Mouse (Mus musculus): ENCODE measurements around the gene Rgp1. TPM values are rescaled to one million over a fixed set of nuclear protein-coding genes. Genes with fewer than 3 reads are reported as not detected.
"Not testable (repeated sequence)": the region's sequence is repeated elsewhere in the genome, so short reads cannot be mapped to it uniquely, and the experiment has no call there.

Rgp1 gene
- total RNA-seq (2021) = 10 to 100 TPM; 20.0 to 24.3 TPM
- long read RNA-seq, experiment 1, partial matches to known transcripts = 0 of 3 reads
- long read RNA-seq, experiment 1, other reads (novel, unspliced or antisense) = 3 of 3 reads
- long read RNA-seq, experiment 2 = 0 reads

DNA sequence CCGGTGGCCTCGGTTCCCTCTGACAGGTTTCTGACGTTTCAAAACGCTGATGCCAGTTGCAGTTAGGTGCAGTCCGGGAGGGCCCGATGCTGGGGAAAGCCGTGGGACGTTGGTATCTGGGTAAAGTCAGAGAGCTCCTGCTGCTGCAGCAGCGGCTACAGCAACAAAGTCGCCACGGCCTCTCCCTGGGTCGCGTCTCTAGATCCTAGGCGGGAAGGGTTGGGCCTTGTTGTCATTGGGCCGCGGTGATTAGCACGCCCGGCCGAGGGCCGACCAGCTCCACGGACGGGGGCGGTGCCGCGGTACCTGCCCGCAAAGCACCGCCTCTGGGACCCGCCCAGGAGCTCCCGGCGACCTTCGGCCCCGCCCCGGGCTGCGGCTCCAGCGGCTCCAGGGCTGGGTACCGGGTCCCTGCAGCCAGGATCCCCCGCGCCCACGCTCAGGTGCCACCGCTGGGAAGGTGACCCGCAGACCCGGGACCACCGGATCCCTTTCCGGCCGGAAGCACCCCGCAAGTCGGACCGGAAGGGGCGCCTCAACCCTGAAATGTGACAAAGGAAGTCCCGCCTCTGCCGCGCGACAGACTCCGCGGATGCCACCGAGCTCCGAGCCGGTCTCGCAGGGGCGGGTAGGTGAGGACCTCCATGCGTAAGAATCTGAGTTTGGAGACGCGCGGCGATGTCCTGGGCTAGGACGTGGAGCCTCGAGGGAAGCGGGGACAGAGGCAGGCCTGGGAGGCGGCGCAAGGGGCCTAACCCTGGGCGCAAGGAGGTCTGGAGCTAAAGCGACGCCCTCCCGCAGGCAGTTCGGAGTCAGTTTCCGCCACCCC, at the start of gene Rgp1, which contains the start of gene Gba2:
TSS of gene Rgp1 (plus strand) at position 340 of the 829 bp plus-strand sequence.
TSS of gene Gba2 (minus strand) at position 498 of the 829 bp plus-strand sequence.
- intact Hi-C loops (cut with DNase I) = loop anchor here (2.0 to 5.0 kb wide), 3 partner anchors 16 to 136 kb away; partner anchors contain the start of genes Creb3, Fam221b, Tesk1 and Tln1
- H3K27ac ChIP-seq = peak within 1 kb of the TSS; percentile 98
- no peak; the same call in 1 of the 2 replicates for TF ChIP-seq CTCF (IDR thresholded peaks at IDR 0.05)
- DNase-seq = peak; percentile 94
- H3K4me3 ChIP-seq = peak within 1 kb of the TSS; percentile 96

DNA sequence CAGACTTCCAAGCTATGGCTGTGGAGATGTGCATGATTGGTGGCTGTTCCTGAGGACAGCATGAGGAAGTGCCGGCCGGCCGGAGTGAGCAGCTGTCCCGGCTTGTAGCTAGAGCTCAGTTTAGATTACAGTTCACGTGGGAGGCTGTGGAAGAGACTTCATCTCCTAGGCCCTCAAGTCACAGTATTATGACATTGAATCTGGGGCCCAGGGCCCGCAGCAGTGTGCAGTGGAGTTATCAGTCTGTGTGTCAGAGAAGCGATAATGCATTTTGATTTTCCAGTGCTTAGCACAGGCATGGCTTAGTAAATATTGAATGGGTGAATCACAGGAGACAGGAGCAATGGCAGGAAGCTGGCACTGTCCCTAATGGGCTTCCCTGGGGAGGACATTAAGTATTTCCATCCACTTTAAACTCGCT, 48.4 kb upstream of the Rgp1 start:
- intact Hi-C loops (cut with DNase I) = no loop called here
- TF ChIP-seq CTCF (IDR thresholded peaks at IDR 0.05) = no peak
- peak; percentile 64 for DNase-seq
- H3K4me3 ChIP-seq = no peak overlapping the region
- peak overlapping the region; percentile 85 for H3K27ac ChIP-seq

DNA sequence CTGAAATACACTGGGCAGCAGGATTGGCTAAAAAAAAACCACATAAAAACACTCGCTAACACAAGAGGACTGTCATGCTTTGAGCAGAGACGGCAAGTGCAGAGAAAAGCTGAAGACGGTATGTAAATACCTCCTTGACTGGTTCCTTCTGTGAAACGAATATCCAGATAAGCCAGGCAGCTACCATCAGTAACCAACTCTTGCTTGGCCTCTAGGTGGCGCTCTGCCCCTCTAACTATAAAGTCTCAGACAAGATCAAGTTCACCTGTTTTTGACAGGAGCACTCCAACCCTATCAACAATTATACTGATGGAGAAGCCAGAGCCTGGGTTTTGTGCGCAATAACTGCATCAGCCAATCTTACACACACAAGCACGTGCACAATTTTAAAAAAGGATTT, 47.9 kb upstream of the Rgp1 start:
- intact Hi-C loops (cut with DNase I) = no loop called here
- H3K4me3 ChIP-seq = no peak overlapping the region; the same call in 1 of the 2 replicates
- peak; percentile 86 for DNase-seq
- peak; percentile 89 for TF ChIP-seq CTCF (IDR thresholded peaks at IDR 0.05)
- H3K27ac ChIP-seq = peak overlapping the region; percentile 85

DNA sequence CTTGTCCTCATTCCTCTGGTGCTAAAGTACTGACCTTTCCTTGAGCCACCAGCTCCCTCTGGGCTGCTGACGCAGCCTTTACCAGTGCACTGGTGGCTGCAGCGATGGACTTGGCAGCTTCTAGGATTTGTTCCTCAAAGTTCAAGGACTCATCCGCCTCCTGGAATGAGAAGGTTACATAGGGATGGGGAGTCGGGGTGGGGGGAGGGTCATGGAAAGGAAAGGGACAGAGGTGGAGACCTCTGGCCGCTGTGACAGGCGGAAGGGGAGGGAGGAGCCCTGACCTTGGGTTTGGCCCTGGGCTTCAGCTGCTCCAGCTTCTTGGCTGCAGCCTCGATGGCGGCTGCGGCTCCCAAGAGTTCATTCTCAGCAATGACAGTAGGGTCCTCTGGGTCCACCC, 45.2 kb upstream of the Rgp1 start:
- peak; percentile 43 for DNase-seq
- intact Hi-C loops (cut with DNase I) = no loop called here
- Histone ChIP-seq H3K27ac (peak overlapping the region; percentile 85), H3K4me3 (peak overlapping the region; percentile 52; the same call in 1 of the 2 replicates)
- no peak for TF ChIP-seq CTCF (IDR thresholded peaks at IDR 0.05)

DNA sequence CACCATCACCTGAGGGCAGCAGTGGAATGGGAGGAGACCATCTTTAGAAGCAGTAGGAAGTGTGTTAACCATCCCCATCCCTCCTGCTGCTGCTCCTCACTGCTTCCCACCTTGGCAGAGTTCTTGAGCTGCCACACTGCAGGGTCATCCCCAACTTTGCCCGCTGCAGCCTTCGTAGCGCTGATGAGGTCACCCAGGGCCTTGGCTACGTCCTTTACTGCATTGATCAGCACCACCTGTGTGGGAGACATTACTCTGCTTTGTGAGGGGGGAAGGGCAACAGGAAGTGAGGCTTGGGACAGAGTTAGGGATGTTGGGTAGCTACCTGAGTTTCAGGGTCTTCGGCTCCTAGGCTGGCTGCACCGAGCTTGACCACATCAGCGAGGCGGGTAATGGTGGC, 42.9 kb upstream of the Rgp1 start:
- peak; percentile 16 for DNase-seq
- intact Hi-C loops (cut with DNase I) = no loop called here
- Histone ChIP-seq H3K4me3 (no peak overlapping the region), H3K27ac (no peak overlapping the region)
- no peak for TF ChIP-seq CTCF (IDR thresholded peaks at IDR 0.05)

DNA sequence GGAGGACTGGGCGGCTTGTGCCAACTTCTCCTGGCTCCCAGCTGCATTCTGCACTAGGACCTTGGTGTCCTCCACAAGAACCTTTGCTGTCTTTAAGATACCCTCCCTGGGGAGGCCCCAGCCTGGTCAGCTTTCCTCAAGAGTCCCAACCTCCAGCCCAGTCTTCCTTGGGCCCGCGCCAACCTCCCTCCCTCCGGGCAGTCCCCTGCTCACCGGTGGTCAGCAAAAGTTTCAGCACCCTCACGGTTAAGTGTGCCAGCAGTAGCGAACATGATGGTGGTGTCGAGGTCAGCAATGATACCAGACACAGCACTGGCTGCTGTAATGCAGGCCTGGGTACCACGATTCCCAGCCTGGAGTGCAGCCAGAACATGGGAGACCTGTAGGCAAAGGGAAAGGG, 42.5 kb upstream of the Rgp1 start:
- Histone ChIP-seq H3K4me3 (no peak overlapping the region), H3K27ac (no peak overlapping the region)
- intact Hi-C loops (cut with DNase I) = no loop called here
- TF ChIP-seq CTCF (IDR thresholded peaks at IDR 0.05) = no peak
- DNase-seq = peak; percentile 44

DNA sequence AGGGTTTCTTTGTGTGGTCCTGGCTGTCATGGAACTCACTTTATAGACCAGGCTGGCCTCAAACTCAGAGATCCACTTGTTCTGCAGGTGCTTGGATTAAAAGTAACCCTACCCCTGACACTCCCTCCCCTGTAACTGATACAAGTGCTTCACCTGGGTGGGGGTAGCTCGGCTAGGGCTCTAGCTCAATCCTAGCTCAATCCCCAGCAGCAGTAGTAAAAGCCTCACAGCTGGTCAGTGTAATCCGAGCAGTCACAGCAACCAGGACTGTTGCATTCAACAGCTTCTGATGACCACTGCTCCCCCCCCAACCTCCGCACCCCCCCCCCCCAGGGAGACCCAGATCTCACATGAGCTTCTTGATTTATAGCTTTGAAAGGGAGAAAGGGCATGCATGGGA, 36.5 kb upstream of the Rgp1 start:
- TF ChIP-seq CTCF (IDR thresholded peaks at IDR 0.05) = no peak
- no peak overlapping the region for H3K4me3 ChIP-seq
- peak overlapping the region; percentile 20; the same call in 1 of the 2 replicates for H3K27ac ChIP-seq
- intact Hi-C loops (cut with DNase I) = loop anchor here (2.0 kb wide), 1 partner anchor 15 kb away; no protein-coding TSS in a partner anchor
- peak; percentile 13 for DNase-seq

DNA sequence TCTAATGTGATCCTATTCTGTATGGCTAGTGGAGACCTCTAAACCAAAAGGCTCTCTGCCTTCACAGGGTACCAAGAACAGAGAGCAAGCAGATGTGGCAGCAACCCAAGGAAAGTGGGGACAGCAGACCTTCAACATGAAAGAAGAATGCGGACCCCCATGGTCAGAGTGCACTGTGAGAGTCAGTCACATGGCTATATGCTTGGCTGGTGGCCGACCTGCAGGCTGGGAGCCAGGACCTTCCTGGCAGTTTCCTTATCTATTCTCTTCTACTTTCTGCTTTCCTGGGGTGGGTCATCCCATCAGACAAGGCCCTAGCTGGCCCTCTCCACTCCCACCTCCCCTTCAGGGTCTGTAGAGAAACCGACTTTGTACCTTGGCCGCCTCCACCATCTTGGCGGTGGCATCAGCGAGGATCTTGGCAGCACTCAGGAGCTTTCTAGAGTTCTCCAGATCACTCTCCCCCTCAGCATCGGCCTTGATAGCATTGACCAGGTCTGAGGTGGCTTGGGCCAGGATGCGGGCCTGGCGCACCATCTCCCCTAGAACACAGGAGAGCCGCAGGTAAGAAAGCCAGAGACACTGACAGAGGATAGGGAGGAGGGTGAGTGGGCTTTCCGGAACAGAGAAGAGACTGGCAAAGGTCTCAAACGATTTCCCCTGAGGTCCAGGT, 32.0 kb upstream of the Rgp1 start:
- Histone ChIP-seq H3K4me3 (no peak overlapping the region), H3K27ac (no peak overlapping the region)
- TF ChIP-seq CTCF (IDR thresholded peaks at IDR 0.05) = no peak
- DNase-seq = peak; percentile 13
- intact Hi-C loops (cut with DNase I) = no loop called here

DNA sequence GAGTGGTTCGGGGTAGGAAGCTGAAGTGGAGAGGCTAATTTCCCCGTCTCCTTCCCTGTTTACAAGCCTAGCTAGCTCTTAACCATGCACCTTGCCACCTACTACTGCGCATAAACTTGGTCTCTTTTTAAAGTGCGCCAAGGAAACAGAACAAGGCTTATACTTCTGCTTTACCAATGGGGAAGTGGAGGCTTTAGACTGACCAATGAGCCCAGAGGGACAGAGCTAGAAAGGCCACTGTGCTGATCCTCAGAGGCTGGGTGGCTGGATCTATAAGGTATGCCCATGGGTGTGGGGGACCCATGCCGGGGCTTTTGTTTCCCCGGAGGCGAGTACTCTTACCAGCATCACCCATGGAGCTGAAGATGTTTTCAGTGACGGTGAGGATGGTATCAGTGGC, 31.4 kb upstream of the Rgp1 start:
- intact Hi-C loops (cut with DNase I) = no loop called here
- Histone ChIP-seq H3K27ac (no peak overlapping the region), H3K4me3 (no peak overlapping the region)
- TF ChIP-seq CTCF (IDR thresholded peaks at IDR 0.05) = no peak
- DNase-seq = no peak

DNA sequence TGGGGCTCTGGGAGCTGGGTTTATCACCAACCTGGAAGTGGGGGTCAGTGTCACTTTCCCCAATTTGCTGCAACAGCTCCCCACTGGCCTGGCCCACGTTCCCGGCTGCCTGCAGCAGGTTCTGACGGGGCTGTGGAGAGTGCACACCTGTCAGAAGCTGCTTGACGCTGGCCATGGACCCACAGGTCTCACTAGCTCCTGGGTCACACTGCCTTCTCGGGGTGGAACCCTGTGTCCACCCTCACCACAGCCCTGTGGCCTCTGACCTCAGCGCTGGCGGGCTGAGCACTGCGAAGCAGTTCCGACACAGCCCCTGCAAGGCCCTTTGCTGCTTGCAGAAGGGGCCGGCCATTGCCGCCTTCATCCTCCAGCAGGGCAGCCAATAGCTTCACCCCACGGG, 29.5 kb upstream of the Rgp1 start:
- H3K27ac ChIP-seq = no peak overlapping the region
- TF ChIP-seq CTCF (IDR thresholded peaks at IDR 0.05) = no peak
- DNase-seq = peak; percentile 10
- intact Hi-C loops (cut with DNase I) = no loop called here
- no peak overlapping the region for H3K4me3 ChIP-seq

DNA sequence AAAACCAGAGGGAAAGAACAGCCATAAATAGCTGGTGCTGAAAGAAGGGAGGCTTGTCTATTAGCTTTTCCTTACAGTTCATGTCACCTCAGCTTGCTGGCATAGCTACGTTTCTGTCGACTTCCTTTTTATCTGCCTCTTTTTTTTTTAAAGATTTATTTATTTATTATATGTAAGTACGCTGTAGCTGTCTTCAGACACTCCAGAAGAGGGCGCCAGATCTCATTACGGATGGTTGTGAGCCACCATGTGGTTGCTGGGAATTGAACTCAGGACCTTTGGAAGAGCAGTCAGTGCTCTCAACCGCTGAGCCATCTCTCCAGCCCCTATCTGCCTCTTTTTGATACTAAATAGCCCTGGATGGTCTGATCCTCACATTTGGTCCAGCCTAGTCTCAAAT, 26.7 kb upstream of the Rgp1 start:
- peak; percentile 42 for TF ChIP-seq CTCF (IDR thresholded peaks at IDR 0.05)
- DNase-seq, H3K4me3 ChIP-seq, H3K27ac ChIP-seq: not testable (repeated sequence)
- intact Hi-C loops (cut with DNase I) = loop anchor here (10.0 kb wide), 1 partner anchor 517 kb away; the partner anchor contains the start of gene Stoml2

DNA sequence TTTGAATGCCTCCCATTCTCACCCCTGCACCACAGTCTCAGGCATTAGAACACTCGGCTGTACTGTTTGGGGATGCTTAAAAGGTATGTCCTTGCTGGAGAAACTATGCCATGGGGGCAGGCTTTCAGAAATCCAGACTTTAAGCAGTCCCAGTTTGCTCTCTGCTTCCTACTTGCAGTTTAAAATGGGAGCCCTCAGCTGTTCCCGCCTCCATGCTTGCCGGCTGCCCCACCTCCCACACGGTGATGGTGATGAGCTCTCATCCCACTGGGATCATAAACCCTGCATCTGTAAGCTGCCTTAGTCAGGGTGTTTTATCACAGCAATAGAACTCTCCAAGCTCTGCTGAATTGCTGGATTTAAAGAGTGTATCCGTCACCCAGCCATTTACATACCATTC, 26.1 kb upstream of the Rgp1 start:
- Histone ChIP-seq H3K4me3 (no peak overlapping the region), H3K27ac (no peak overlapping the region)
- no peak for DNase-seq
- TF ChIP-seq CTCF (IDR thresholded peaks at IDR 0.05) = no peak
- intact Hi-C loops (cut with DNase I) = loop anchor here (10.0 kb wide), 1 partner anchor 518 kb away; the partner anchor contains the start of gene Stoml2

DNA sequence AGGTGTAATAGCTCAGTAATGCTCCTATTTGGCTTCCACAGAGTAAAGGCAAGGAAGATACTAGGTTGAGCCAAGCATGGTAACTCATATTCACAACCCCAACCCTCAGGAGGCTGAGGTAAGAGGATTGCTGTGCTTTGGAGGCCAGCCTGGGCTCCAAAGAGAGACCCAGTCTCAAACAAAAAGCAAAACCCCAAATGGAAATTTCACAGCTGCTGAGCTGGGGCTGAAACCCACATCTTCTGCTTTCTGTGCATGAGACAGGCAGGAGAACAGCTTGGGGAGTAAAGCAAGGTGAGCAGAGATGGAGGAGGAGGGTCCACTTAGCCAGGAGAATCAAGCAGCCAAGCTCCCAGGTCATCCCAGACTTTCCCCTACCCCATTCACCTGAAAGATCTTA, 24.6 kb upstream of the Rgp1 start:
- intact Hi-C loops (cut with DNase I) = loop anchor here (10.0 kb wide), 1 partner anchor 519 kb away; the partner anchor contains the start of gene Stoml2
- Histone ChIP-seq H3K4me3 (no peak overlapping the region), H3K27ac (no peak overlapping the region)
- DNase-seq = no peak
- no peak for TF ChIP-seq CTCF (IDR thresholded peaks at IDR 0.05)

Data from gastrocnemius, adult 2 months (tissue).